Mouse (Mus musculus) brown adipose tissue, adult 24 weeks (tissue): ENCODE results near the gene Tbc1d22a. TPM values are rescaled to one million over a fixed set of nuclear protein-coding genes. Genes with fewer than 3 reads are reported as not detected.

Experiments used
- H3K27ac ChIP-seq: fragments of 200-500 bp; replicated peaks from 2 replicates; pipeline ENCODE4 v1.5.1; 2012; ENCODE audit warnings: low read depth, mild to moderate bottlenecking, low read length
- H3K4me1 ChIP-seq: fragments of 200-500 bp; 2 replicates; pipeline ENCODE4 v1.6.1; 2012; ENCODE audit warnings: low read length, mixed read lengths; ENCODE audit not compliant: control insufficient read depth, insufficient read depth, insufficient read length
- H3K4me3 ChIP-seq: fragments of 200-500 bp; 2 replicates; pipeline ENCODE4 v1.5.1; 2012; ENCODE audit warnings: low read depth, mild to moderate bottlenecking, low read length, moderate library complexity; ENCODE audit not compliant: insufficient read depth
- polyA plus RNA-seq: library from polyadenylated mRNA; stranded (reverse); fragments of >200 nt; gene quantifications from 2 replicates; pipeline ENCODE4 v1.2.4, GENCODE M21; 2012; ENCODE audit not compliant: missing spikeins, insufficient read depth, insufficient read length

Gene Tbc1d22a
- polyA plus RNA-seq, 1 experiment = 15.2 TPM

- Histone ChIP-seq H3K4me1 (peaks cover 8% of the 10 kb centered on the region), H3K27ac (no peak overlapping the region), H3K4me3 (no peak overlapping the region)
These were observed 15.4 kb downstream of the Tbc1d22a start for GRCm38 (mm10) chr15:86229623-86230022.

GRCm38 (mm10) chr15:86231170-86231569 lies 16.9 kb downstream of the Tbc1d22a start:
- Histone ChIP-seq H3K4me1 (peaks cover 8% of the 10 kb centered on the region), H3K27ac (no peak overlapping the region), H3K4me3 (no peak overlapping the region)

DNA sequence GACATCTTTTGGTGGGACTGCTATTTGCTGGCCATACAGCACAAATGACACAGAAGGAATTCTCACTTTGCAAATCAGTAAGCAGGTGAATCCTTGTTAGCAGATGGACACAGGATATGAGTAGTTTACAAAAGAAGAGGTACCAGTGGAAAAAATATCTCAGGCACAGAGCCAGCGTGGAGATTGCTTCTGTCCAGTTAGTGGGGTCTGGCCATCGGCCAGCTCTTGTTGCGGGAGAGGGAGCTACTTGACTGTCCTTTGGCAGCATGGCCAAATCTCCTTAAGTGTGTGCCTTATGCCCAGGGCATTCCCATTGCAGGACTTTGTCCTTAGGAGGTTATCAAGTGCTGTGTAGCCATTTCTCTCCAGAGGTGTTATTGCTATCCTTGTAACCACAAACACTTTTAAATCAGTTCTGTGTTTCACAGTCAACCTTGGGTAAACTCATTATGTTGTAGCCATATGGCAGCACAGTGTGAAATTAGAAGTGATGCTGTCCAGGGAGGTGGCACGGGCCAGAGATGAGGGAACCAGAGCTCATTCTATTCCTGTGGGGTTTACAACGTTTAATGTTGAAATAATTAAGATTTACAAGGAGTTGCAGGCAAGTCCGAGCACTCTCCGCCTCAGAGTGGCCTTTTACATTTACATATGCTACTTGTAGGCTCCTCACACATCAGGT lies 17.7 kb downstream of the Tbc1d22a start:
- H3K27ac ChIP-seq = no peak overlapping the region
- no peak overlapping the region for H3K4me3 ChIP-seq
- H3K4me1 ChIP-seq = peaks cover 8% of the 10 kb centered on the region

DNA sequence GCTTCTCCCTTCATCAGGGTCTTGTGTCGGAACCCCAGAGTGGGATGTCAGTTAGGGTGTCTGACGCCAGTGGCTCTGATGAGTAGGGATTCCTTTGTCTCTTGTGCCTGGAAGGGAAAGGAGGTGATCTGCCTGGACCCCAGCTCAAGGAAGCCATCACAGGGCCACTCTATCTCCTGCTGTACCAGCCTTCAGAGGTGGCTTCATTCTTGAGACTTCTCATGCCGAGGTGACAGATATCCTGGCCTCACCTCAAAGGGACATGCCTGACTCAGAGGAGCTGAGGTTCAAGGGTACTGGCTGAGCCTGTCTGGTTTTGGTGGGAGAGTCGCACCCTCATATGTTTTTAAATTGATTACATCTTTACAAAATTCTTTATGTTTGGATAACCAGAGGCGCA lies 19.7 kb downstream of the Tbc1d22a start:
- H3K4me1 ChIP-seq = peaks cover 8% of the 10 kb centered on the region
- H3K4me3 ChIP-seq = no peak overlapping the region
- H3K27ac ChIP-seq = no peak overlapping the region

GRCm38 (mm10) chr15:86234517-86235441 lies 20.5 kb downstream of the Tbc1d22a start:
- Histone ChIP-seq H3K4me3 (no peak overlapping the region), H3K27ac (no peak overlapping the region), H3K4me1 (peaks cover 5% of the 10 kb centered on the region)

GRCm38 (mm10) chr15:86236252-86236651 lies 22.0 kb downstream of the Tbc1d22a start:
- Histone ChIP-seq H3K4me1 (peaks cover 4% of the 10 kb centered on the region), H3K4me3 (no peak overlapping the region), H3K27ac (no peak overlapping the region)

DNA sequence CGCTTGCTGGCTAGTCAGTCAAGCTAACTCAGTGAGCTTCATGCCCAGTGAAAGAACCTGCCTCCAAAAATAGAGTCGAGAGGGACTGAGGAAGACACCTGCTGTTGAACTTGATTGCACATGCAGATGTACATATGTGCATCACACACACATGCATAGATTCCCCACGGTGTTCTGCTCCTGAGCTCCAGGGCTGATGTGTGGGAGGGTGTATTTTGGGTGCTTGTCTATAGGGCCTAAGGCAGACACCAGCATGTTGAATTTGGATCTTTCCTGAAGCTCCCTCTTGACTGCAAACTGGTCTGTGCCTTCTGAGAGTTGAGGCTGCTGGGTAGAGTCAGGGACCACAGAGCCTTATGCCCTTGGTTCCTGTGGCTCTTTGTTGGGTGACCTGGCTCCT lies 23.8 kb downstream of the Tbc1d22a start:
- Histone ChIP-seq H3K4me1 (no peaks in the 10 kb centered on the region; the same call in 1 of the 2 replicates), H3K27ac (no peak overlapping the region), H3K4me3 (no peak overlapping the region)

DNA sequence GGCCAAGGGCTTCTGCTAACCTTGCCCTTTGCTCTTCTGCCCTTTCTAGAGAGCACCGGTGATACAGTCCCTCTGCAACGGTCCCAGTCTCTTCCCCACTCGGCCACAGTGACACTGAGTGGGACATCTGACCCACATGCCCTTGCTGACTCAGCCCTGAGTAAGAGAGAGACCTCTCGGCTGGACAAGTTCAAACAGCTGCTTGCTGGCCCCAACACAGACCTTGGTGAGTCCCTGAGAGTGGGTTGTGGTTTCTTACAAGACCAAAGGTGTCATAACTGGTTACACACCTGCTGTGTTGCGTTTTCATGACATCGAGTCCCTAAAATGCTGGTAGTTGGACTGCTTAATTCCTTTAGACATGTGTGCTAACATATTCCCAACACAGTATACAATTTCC lies 24.8 kb downstream of the Tbc1d22a start:
- no peaks in the 10 kb centered on the region; the same call in 1 of the 2 replicates for H3K4me1 ChIP-seq
- no peak overlapping the region for H3K4me3 ChIP-seq
- no peak overlapping the region for H3K27ac ChIP-seq

DNA sequence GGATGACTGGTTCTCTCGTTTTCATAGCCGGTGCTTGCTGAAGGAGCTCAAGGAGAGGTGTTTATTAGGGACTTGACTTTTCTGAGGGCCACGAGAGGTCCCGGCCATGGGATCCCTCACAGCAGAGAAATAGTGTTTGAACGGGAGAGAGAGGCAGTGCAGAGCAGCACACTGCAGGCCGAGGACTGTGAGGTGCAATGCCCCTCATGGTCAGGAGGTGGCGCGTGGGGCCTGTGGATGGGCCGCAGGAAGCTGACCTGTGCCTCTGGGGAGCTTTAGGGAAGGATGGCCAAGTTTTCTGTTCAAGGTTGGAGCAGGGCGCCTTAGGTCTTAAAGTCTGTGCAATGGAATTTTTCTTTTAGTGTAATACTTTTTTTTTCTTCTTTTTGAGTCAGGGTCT lies 25.5 kb downstream of the Tbc1d22a start:
- H3K4me3 ChIP-seq = no peak overlapping the region
- H3K4me1 ChIP-seq = no peaks in the 10 kb centered on the region; the same call in 1 of the 2 replicates
- no peak overlapping the region for H3K27ac ChIP-seq

DNA sequence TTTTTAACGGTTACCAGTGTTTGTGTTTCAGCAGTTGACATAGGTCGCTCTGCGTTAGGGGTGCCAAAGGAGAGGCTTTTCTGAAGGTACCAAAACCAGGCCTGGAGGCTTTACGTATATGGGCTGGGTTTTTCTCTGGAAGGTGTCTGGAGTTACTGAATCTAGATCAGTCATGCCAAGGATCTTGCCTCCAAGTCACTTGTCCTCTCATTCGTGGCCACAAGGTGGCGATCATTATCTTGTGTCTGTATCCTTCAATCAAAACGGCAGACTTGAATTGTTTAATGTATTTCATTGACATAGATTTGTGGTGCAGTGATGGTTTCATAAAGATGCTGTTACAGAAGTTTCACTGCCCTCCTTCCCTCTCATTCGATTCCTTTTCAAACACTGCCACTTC lies 29.4 kb downstream of the Tbc1d22a start:
- no peak overlapping the region for H3K27ac ChIP-seq
- no peaks in the 10 kb centered on the region for H3K4me1 ChIP-seq
- H3K4me3 ChIP-seq = no peak overlapping the region

- H3K27ac ChIP-seq = no peak overlapping the region
- no peak overlapping the region for H3K4me3 ChIP-seq
- H3K4me1 ChIP-seq = no peaks in the 10 kb centered on the region
These were observed 30.1 kb downstream of the Tbc1d22a start for GRCm38 (mm10) chr15:86244380-86244779.

DNA sequence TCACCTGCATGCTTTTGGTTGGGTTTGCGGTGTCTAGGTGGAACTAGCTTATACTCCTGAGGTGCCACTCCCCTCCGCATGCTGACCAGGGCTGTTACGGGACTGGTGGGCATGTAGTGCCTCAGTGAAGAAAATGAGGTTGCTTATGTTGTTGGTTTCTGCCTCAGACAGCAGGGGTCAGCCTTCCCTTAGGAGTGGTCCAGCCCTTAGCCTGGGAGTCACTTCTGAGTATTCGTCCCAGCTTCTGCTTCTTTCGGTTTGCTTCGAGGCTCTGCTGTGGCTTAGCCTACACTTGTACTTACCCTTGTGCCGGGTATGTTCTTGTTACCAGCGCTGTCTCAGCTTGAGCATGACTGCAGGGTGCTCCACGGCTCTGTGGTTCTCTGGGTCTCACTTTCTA lies 36.0 kb downstream of the Tbc1d22a start:
- Histone ChIP-seq H3K4me1 (no peaks in the 10 kb centered on the region), H3K27ac (no peak overlapping the region), H3K4me3 (no peak overlapping the region)

GRCm38 (mm10) chr15:86252130-86252529 lies 37.9 kb downstream of the Tbc1d22a start:
- H3K27ac ChIP-seq = no peak overlapping the region
- no peak overlapping the region for H3K4me3 ChIP-seq
- H3K4me1 ChIP-seq = peaks cover 3% of the 10 kb centered on the region; the same call in 1 of the 2 replicates

DNA sequence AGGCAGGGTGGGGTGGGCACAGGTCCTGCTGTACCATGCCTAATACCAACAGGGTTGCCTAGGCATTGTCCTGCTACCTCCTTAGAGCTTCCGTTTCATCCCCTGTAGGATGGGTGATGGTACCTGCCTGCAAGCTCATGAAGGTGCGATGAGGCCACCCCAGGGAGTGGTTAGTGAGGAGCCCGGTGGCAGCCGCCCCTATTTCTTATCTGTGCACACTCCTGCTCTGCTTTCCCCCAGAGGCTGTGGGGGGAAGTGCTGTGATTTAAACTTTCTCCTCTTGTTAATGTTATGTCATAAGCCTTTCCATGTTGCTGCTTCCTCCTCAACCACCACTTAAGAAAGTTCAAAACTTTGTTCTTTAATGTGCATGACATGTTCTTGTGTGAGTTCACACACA lies 38.4 kb downstream of the Tbc1d22a start:
- Histone ChIP-seq H3K4me3 (no peak overlapping the region), H3K4me1 (peaks cover 5% of the 10 kb centered on the region), H3K27ac (no peak overlapping the region)

- H3K4me1 ChIP-seq = peaks cover 5% of the 10 kb centered on the region
- H3K4me3 ChIP-seq = no peak overlapping the region
- H3K27ac ChIP-seq = no peak overlapping the region
These were observed 39.2 kb downstream of the Tbc1d22a start for GRCm38 (mm10) chr15:86253411-86253810.
